ENCODE assay signal across 16 mouse cellular contexts in the genomic region with DNA sequence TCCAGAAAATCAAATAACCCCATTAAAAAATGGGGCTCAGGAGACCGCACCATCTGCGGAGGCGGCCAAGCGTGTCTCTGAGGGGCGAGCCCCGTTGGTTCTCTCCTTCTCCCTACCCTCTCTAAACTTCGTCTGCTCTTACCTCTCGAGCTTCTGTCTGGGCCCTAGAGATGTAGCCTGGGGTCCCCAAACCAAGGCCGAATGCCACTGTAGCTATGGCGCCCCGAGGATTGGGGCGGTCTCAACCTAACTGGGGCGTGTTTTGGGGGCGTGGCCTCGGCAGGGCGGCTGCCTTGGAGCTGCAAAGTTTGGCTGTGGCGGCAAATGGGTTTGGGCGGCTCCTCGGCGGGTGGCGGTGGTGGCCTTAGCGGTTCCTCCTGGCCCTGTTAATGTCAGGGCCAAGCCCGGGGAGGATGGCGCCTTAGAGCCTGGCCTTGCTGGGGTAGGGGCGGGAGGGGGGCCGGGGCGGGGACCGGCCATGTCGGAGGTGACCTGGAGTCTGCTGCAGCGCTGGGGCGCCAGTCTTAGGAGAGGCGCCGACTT. TPM values are rescaled to one million over a fixed set of nuclear protein-coding genes. Genes with fewer than 3 reads are reported as not detected.
DNase-seq lines count a peak whose midpoint lies in the region; ATAC-seq and TF ChIP-seq lines count a peak whose summit lies in the region.
"Not testable (repeated sequence)": the region's sequence is repeated elsewhere in the genome, so short reads cannot be mapped to it uniquely, and the experiment has no call there.
"Had no signal": no experiment of that assay in that cellular context is flagged by ENCODE, and none has a peak within 500 bp of the region (broad histone marks: within the 10 kb centered on the region; RNA-seq: fewer than 3 reads in every experiment).

No protein-coding gene starts in this region.

- not testable (repeated sequence) for TF ChIP-seq EP300 in stomach, postnatal 0 days (optimal IDR thresholded peaks at IDR 0.05)

- H3K4me3 ChIP-seq in embryonic facial prominence, embryonic 10.5 days: peak overlapping the region; percentile 28; the same call in 1 of the 2 replicates
- H3K4me3 ChIP-seq in heart, embryonic 11.5 days (ENCODE audit: low read depth, low read length); liver, embryonic 13.5 days (replicated peaks); stomach, postnatal 0 days (ENCODE audit: low read depth, low read length): not testable (repeated sequence)
- peak overlapping the region; percentile 20; the same call in 1 of the 2 replicates for H3K4me3 ChIP-seq in midbrain, embryonic 10.5 days

- H3K9ac ChIP-seq in heart, embryonic 11.5 days (ENCODE audit: low read depth, low read length); liver, embryonic 13.5 days; stomach, postnatal 0 days (ENCODE audit: low read length): not testable (repeated sequence)

- not testable (repeated sequence) for TF ChIP-seq CTCF in stomach, postnatal 0 days (IDR thresholded peaks at IDR 0.05; ENCODE audit: low read depth)

- H3K9me3 ChIP-seq in embryonic facial prominence, embryonic 10.5 days; heart, embryonic 11.5 days (replicated peaks; ENCODE audit: control insufficient read depth, low read length); liver, embryonic 13.5 days (replicated peaks); stomach, postnatal 0 days (ENCODE audit: control insufficient read depth, low read length): not testable (repeated sequence)
- peaks cover 12% of the 10 kb centered on the region; the same call in 1 of the 2 replicates for H3K9me3 ChIP-seq in midbrain, embryonic 10.5 days (replicated peaks)

- H3K36me3 ChIP-seq in embryonic facial prominence, embryonic 10.5 days (replicated peaks); heart, embryonic 11.5 days (ENCODE audit: control insufficient read depth, insufficient read depth, low read length); liver, embryonic 13.5 days; midbrain, embryonic 10.5 days; stomach, postnatal 0 days (ENCODE audit: control insufficient read depth, insufficient read depth, low read length): not testable (repeated sequence)

- not testable (repeated sequence) for H3K27me3 ChIP-seq in embryonic facial prominence, embryonic 10.5 days (replicated peaks; ENCODE audit: low read depth, poor library complexity, severe bottlenecking); heart, embryonic 11.5 days (ENCODE audit: control insufficient read depth, insufficient read depth, low read length); liver, embryonic 13.5 days; midbrain, embryonic 10.5 days (ENCODE audit: low read depth, poor library complexity, severe bottlenecking); stomach, postnatal 0 days (ENCODE audit: control insufficient read depth, insufficient read depth, low read length)

- ATAC-seq in heart, embryonic 11.5 days (replicated peaks; ENCODE audit: insufficient number of reproducible peaks, low FRiP score, low TSS enrichment): peak; percentile 57
- peak; percentile 77 for ATAC-seq in liver, embryonic 13.5 days (ENCODE audit: low read depth)
- ATAC-seq in stomach, postnatal 0 days (ENCODE audit: low FRiP score, low TSS enrichment): peak; percentile 71

- not testable (repeated sequence) for H3K4me1 ChIP-seq in embryonic facial prominence, embryonic 10.5 days; heart, embryonic 11.5 days (ENCODE audit: control insufficient read depth, insufficient read depth, low read length); liver, embryonic 13.5 days (replicated peaks); midbrain, embryonic 10.5 days; stomach, postnatal 0 days (replicated peaks; ENCODE audit: control insufficient read depth, insufficient read depth)

- WGBS in embryonic facial prominence, embryonic 10.5 days: 37% methylated on average over 33 of the region's 33 CpGs
- 41% methylated on average over 33 of the region's 33 CpGs for WGBS in heart, embryonic 11.5 days (ENCODE audit: insufficient replicate concordance)
- 39% methylated on average over 33 of the region's 33 CpGs for WGBS in liver, embryonic 13.5 days (ENCODE audit: insufficient replicate concordance)
- 40% methylated on average over 33 of the region's 33 CpGs for WGBS in midbrain, embryonic 10.5 days
- WGBS in stomach, postnatal 0 days: 36% methylated on average over 27 of the region's 33 CpGs

- H3K27ac ChIP-seq in embryonic facial prominence, embryonic 10.5 days (replicated peaks); heart, embryonic 11.5 days (ENCODE audit: low read depth, low read length); liver, embryonic 13.5 days; midbrain, embryonic 10.5 days (replicated peaks); stomach, postnatal 0 days (replicated peaks): not testable (repeated sequence)

- not testable (repeated sequence) for H3K4me2 ChIP-seq in heart, embryonic 11.5 days; liver, embryonic 13.5 days; stomach, postnatal 0 days (replicated peaks; ENCODE audit: low read depth)

- peak; percentile 11 to 25 for DNase-seq in B cell, adult 2 months
- peak; percentile 11 for DNase-seq in adrenal gland, postnatal 10 days
- DNase-seq in embryonic facial prominence, embryonic 10.5 days (ENCODE audit: low spot score); liver, embryonic 13.5 days; midbrain, embryonic 10.5 days (ENCODE audit: low spot score); stomach, postnatal 0 days (ENCODE audit: low spot score): not testable (repeated sequence)
- peak; percentile 9 for DNase-seq in kidney, adult 18-20 months

RNA-seq across cellular contexts. Expression of gene Cd209f, which starts 18.4 kb away (rescaled TPM):
- total RNA-seq in adrenal gland, postnatal 10 days (2021): 1 to 10 TPM; 4.0 to 4.1 TPM
- polyA plus RNA-seq in embryonic facial prominence, embryonic 10.5 days (2016; fragmentation: Nextera tagmentation; extraction: Ambion mirVana): not detected in 2 replicates
- polyA plus RNA-seq in heart, embryonic 11.5 days (2014; fragmentation: Nextera tagmentation; extraction: Ambion mirVana): not detected in 2 replicates
- 0.31 and 0.35 TPM in 2 replicates for polyA plus RNA-seq in liver, embryonic 13.5 days (2015; fragmentation: Nextera tagmentation; extraction: Ambion mirVana)
- not detected in 2 replicates for polyA plus RNA-seq in midbrain, embryonic 10.5 days (2016; fragmentation: Nextera tagmentation; extraction: Ambion mirVana)
- 0.45 and 0.50 TPM in 2 replicates for polyA plus RNA-seq in stomach, postnatal 0 days (2015; fragmentation: Nextera tagmentation; extraction: Ambion mirVana)
- polyA plus RNA-seq: C2C12; forebrain, embryonic 16.5 days; hindbrain, embryonic 11.5 days; limb, embryonic 14.5 days had no signal

RNA-seq across cellular contexts. Expression of gene Cd209g, which starts 46.6 kb away (rescaled TPM):
- under 1 TPM; 0.69 to 1.00 TPM for total RNA-seq in adrenal gland, postnatal 10 days (2021)
- not detected in 2 replicates for polyA plus RNA-seq in embryonic facial prominence, embryonic 10.5 days (2016; fragmentation: Nextera tagmentation; extraction: Ambion mirVana)
- not detected in 2 replicates for polyA plus RNA-seq in heart, embryonic 11.5 days (2014; fragmentation: Nextera tagmentation; extraction: Ambion mirVana)
- not detected in 2 replicates for polyA plus RNA-seq in liver, embryonic 13.5 days (2015; fragmentation: Nextera tagmentation; extraction: Ambion mirVana)
- polyA plus RNA-seq in midbrain, embryonic 10.5 days (2016; fragmentation: Nextera tagmentation; extraction: Ambion mirVana): not detected in 2 replicates
- polyA plus RNA-seq in stomach, postnatal 0 days (2015; fragmentation: Nextera tagmentation; extraction: Ambion mirVana): 0.12 TPM in 1 of 2 replicates, not detected in the other
- total RNA-seq: layer of hippocampus, postnatal 25 days had no signal
- polyA plus RNA-seq: brain, embryonic 14.5 days; C2C12; forebrain, embryonic 16.5 days; hindbrain, embryonic 11.5 days; limb, embryonic 14.5 days; midbrain, embryonic 15.5 days; stomach, embryonic 15.5 days had no signal
